Mouse (Mus musculus): ENCODE results near the gene Rabgap1l.

- TF ChIP-seq CTCF (IDR thresholded peaks at IDR 0.05; ENCODE audit: borderline replicate concordance, extremely low read depth, insufficient read depth, insufficient read length) (no peak), POLR2A (IDR thresholded peaks at IDR 0.05; ENCODE audit: borderline replicate concordance, extremely low read depth, insufficient read depth, insufficient read length, poor library complexity, severe bottlenecking) (no peak)
Measured at GRCm38 (mm10) chr1:160681398-160682050, 111.5 kb downstream of the Rabgap1l start.

Data from brain, embryonic 14.5 days (tissue).